Mouse (Mus musculus): ENCODE data around the gene Tpo. TPM values are rescaled to one million over a fixed set of nuclear protein-coding genes. Genes with fewer than 3 reads are reported as not detected.

The Tpo gene
- polyA plus RNA-seq, 1 experiment, result 0.43 TPM

- TF ChIP-seq CTCF (IDR thresholded peaks at IDR 0.05; ENCODE audit: borderline replicate concordance, insufficient read depth, low read depth, low read length) (no peak), POLR2A (IDR thresholded peaks at IDR 0.05; ENCODE audit: borderline replicate concordance, insufficient read depth, low read length) (no peak)
- Histone ChIP-seq H3K27ac (ENCODE audit: insufficient read depth, low read length) (no peak overlapping the region), H3K4me1 (ENCODE audit: control insufficient read depth, insufficient read depth, low read length) (no peaks in the 10 kb centered on the region), H3K27me3 (ENCODE audit: control insufficient read depth, insufficient read depth, low read length) (no peaks in the 10 kb centered on the region), H3K4me3 (replicated peaks; ENCODE audit: insufficient read depth, low read depth, low read length) (no peak overlapping the region)
- 76% methylated on average over 2 of the region's 2 CpGs for WGBS
- DNase-seq, result no peak
Observed at GRCm38 (mm10) chr12:30076316-30076715, 56.1 kb downstream of the Tpo start.

- 78% methylated on average over 2 of the region's 2 CpGs for WGBS
- Histone ChIP-seq H3K4me1 (ENCODE audit: control insufficient read depth, insufficient read depth, low read length) (no peaks in the 10 kb centered on the region), H3K27me3 (ENCODE audit: control insufficient read depth, insufficient read depth, low read length) (no peaks in the 10 kb centered on the region), H3K4me3 (replicated peaks; ENCODE audit: insufficient read depth, low read depth, low read length) (no peak overlapping the region), H3K27ac (ENCODE audit: insufficient read depth, low read length) (no peak overlapping the region)
- no peak for DNase-seq
- TF ChIP-seq CTCF (IDR thresholded peaks at IDR 0.05; ENCODE audit: borderline replicate concordance, insufficient read depth, low read depth, low read length) (no peak), POLR2A (IDR thresholded peaks at IDR 0.05; ENCODE audit: borderline replicate concordance, insufficient read depth, low read length) (no peak)
Observed at GRCm38 (mm10) chr12:30069321-30069720, 63.1 kb downstream of the Tpo start.

- WGBS, result 88% methylated on average over 2 of the region's 2 CpGs
- H3K27me3 ChIP-seq (ENCODE audit: control insufficient read depth, insufficient read depth, low read length), result no peaks in the 10 kb centered on the region
- DNase-seq, result no peak
- no peak for TF ChIP-seq POLR2A (IDR thresholded peaks at IDR 0.05; ENCODE audit: borderline replicate concordance, insufficient read depth, low read length)
- no peak for TF ChIP-seq CTCF (IDR thresholded peaks at IDR 0.05; ENCODE audit: borderline replicate concordance, insufficient read depth, low read depth, low read length)
- no peaks in the 10 kb centered on the region for H3K4me1 ChIP-seq (ENCODE audit: control insufficient read depth, insufficient read depth, low read length)
- H3K27ac ChIP-seq (ENCODE audit: insufficient read depth, low read length), result no peak overlapping the region
- H3K4me3 ChIP-seq (replicated peaks; ENCODE audit: insufficient read depth, low read depth, low read length), result no peak overlapping the region
Observed at GRCm38 (mm10) chr12:30067806-30068205, 64.6 kb downstream of the Tpo start.

GRCm38 (mm10) chr12:30062118-30062505 lies 70.3 kb downstream of the Tpo start:
- Histone ChIP-seq H3K27ac (ENCODE audit: insufficient read depth, low read length) (no peak overlapping the region), H3K4me1 (ENCODE audit: control insufficient read depth, insufficient read depth, low read length) (no peaks in the 10 kb centered on the region), H3K4me3 (replicated peaks; ENCODE audit: insufficient read depth, low read depth, low read length) (no peak overlapping the region), H3K27me3 (ENCODE audit: control insufficient read depth, insufficient read depth, low read length) (no peaks in the 10 kb centered on the region)
- 49% methylated on average over 6 of the region's 6 CpGs for WGBS
- TF ChIP-seq CTCF (IDR thresholded peaks at IDR 0.05; ENCODE audit: borderline replicate concordance, insufficient read depth, low read depth, low read length) (no peak), POLR2A (IDR thresholded peaks at IDR 0.05; ENCODE audit: borderline replicate concordance, insufficient read depth, low read length) (no peak)
- no peak for DNase-seq

DNA sequence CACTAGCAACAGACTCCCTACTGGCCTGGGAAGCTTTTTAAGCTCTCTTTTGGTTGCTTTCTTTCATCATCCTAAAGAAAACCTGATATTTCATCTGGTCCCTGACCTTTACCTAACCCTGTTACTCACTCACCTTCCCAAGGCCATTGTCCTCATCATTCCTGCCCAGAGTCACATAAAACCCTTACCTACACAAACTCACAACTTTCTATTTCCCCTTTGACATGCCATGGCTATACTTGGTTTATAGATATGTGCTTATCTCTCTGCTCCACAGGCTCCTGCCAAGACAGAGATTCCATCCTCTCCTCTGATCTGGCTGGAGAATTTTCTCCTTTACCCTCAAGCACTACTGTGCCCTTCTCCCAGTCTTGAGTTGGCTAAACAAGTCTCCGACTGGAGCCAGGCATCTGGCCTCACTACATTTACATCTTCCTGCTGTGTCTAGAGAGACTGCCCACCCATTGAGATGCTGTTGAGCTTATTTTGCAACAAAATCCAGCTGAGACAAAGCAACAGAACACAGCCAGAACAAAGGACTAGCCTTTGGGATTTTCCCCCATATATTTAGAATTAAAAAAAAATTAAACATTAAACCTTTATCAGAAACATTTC lies 70.8 kb downstream of the Tpo start:
- no peak for TF ChIP-seq CTCF (IDR thresholded peaks at IDR 0.05; ENCODE audit: borderline replicate concordance, insufficient read depth, low read depth, low read length)
- no peak for TF ChIP-seq POLR2A (IDR thresholded peaks at IDR 0.05; ENCODE audit: borderline replicate concordance, insufficient read depth, low read length)

DNA sequence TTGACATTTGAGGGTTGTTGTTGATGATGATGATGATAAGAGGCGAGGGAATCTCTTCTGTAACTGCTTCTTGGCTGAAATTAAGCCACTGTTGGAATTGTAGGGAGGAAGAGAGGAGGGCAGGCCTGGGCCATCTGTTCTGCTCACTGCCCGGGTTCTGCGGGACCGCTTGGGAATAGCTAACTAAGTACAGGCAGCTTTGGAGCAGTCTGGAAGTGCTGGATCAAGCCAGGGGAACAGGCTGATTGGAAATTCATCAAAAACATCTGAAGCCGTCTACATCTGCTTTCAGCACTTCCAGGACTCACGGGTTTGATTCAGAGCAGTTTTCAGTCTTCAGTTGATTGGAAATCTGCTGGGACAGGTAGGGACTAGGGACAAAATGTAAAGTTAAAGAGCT lies 74.4 kb downstream of the Tpo start:
- no peak for TF ChIP-seq POLR2A (IDR thresholded peaks at IDR 0.05; ENCODE audit: borderline replicate concordance, insufficient read depth, low read length)
- no peak for TF ChIP-seq CTCF (IDR thresholded peaks at IDR 0.05; ENCODE audit: borderline replicate concordance, insufficient read depth, low read depth, low read length)
- DNase-seq, result no peak
- H3K27ac ChIP-seq (ENCODE audit: insufficient read depth, low read length), result no peak overlapping the region

More for the DNA sequence above, 70.8 kb downstream of the Tpo start:
- Histone ChIP-seq H3K27me3 (ENCODE audit: control insufficient read depth, insufficient read depth, low read length) (no peaks in the 10 kb centered on the region), H3K27ac (ENCODE audit: insufficient read depth, low read length) (no peak overlapping the region), H3K4me1 (ENCODE audit: control insufficient read depth, insufficient read depth, low read length) (no peaks in the 10 kb centered on the region), H3K4me3 (replicated peaks; ENCODE audit: insufficient read depth, low read depth, low read length) (no peak overlapping the region)
- 21% methylated on average over 1 of the region's 1 CpGs for WGBS
- no peak for DNase-seq

GRCm38 (mm10) chr12:30054761-30055540 lies 77.5 kb downstream of the Tpo start:
- H3K4me1 ChIP-seq (ENCODE audit: control insufficient read depth, insufficient read depth, low read length), result no peaks in the 10 kb centered on the region
- WGBS, result 81% methylated on average over 11 of the region's 11 CpGs
- no peaks in the 10 kb centered on the region for H3K27me3 ChIP-seq (ENCODE audit: control insufficient read depth, insufficient read depth, low read length)
- TF ChIP-seq POLR2A (IDR thresholded peaks at IDR 0.05; ENCODE audit: borderline replicate concordance, insufficient read depth, low read length) (no peak), CTCF (IDR thresholded peaks at IDR 0.05; ENCODE audit: borderline replicate concordance, insufficient read depth, low read depth, low read length) (no peak)
- H3K4me3 ChIP-seq (replicated peaks; ENCODE audit: insufficient read depth, low read depth, low read length), result no peak overlapping the region
- DNase-seq, result no peak
- H3K27ac ChIP-seq (ENCODE audit: insufficient read depth, low read length), result no peak overlapping the region

More for the DNA sequence above, 74.4 kb downstream of the Tpo start:
- no peaks in the 10 kb centered on the region for H3K27me3 ChIP-seq (ENCODE audit: control insufficient read depth, insufficient read depth, low read length)
- no peaks in the 10 kb centered on the region for H3K4me1 ChIP-seq (ENCODE audit: control insufficient read depth, insufficient read depth, low read length)
- H3K4me3 ChIP-seq (replicated peaks; ENCODE audit: insufficient read depth, low read depth, low read length), result no peak overlapping the region
- WGBS, result 22% methylated on average over 6 of the region's 6 CpGs

GRCm38 (mm10) chr12:30050235-30050634 lies 82.2 kb downstream of the Tpo start:
- WGBS, result 20% methylated on average over 4 of the region's 4 CpGs
- peak; percentile 78 for TF ChIP-seq CTCF (IDR thresholded peaks at IDR 0.05; ENCODE audit: borderline replicate concordance, insufficient read depth, low read depth, low read length)
- TF ChIP-seq POLR2A (IDR thresholded peaks at IDR 0.05; ENCODE audit: borderline replicate concordance, insufficient read depth, low read length), result no peak
- no peak overlapping the region for H3K4me3 ChIP-seq (replicated peaks; ENCODE audit: insufficient read depth, low read depth, low read length)
- DNase-seq, result peak; percentile 32 to 52
- H3K4me1 ChIP-seq (ENCODE audit: control insufficient read depth, insufficient read depth, low read length), result no peaks in the 10 kb centered on the region
- H3K27me3 ChIP-seq (ENCODE audit: control insufficient read depth, insufficient read depth, low read length), result no peaks in the 10 kb centered on the region
- no peak overlapping the region for H3K27ac ChIP-seq (ENCODE audit: insufficient read depth, low read length)
